Mouse (Mus musculus) heart, embryonic 16.5 days (tissue): ENCODE data around the gene Kcnq5. TPM values are rescaled to one million over a fixed set of nuclear protein-coding genes. Genes with fewer than 3 reads are reported as not detected.

Experiments used
- ATAC-seq: fragments of 200-750 bp; cut with Nextera tagmentation; replicated peaks from 2 replicates; pipeline ENCODE4 v1.8.0; 2017; ENCODE audit warnings: moderate number of reproducible peaks; ENCODE audit not compliant: insufficient read depth, low FRiP score; ENCODE audit errors: extremely low read depth
- H3K27ac ChIP-seq: fragments of 300-500 bp; sonication (generic); 2 replicates; pipeline ENCODE4 v1.5.1; 2014; ENCODE audit warnings: mild to moderate bottlenecking, low read length, control low read depth, moderate library complexity
- H3K27me3 ChIP-seq: fragments of 300-500 bp; sonication (generic); 2 replicates; pipeline ENCODE4 v1.6.1; 2014; ENCODE audit warnings: low read length, mixed read lengths; ENCODE audit not compliant: control insufficient read depth, insufficient read depth
- H3K36me3 ChIP-seq: fragments of 300-500 bp; sonication (generic); 2 replicates; pipeline ENCODE4 v1.6.1; 2014; ENCODE audit not compliant: control insufficient read depth, insufficient read depth
- H3K4me1 ChIP-seq: fragments of 300-500 bp; sonication (generic); 2 replicates; pipeline ENCODE4 v1.6.1; 2014; ENCODE audit warnings: low read length, mixed read lengths; ENCODE audit not compliant: control insufficient read depth, insufficient read depth
- H3K4me2 ChIP-seq: fragments of 300-500 bp; sonication (generic); 2 replicates; pipeline ENCODE4 v1.6.1; 2014; ENCODE audit warnings: low read depth, mild to moderate bottlenecking, control low read depth, low read length
- H3K4me3 ChIP-seq: fragments of 300-500 bp; sonication (generic); 2 replicates; pipeline ENCODE4 v1.5.1; 2014; ENCODE audit warnings: mild to moderate bottlenecking, control low read depth, low read length
- H3K9ac ChIP-seq: fragments of 300-500 bp; sonication (generic); 2 replicates; pipeline ENCODE4 v1.6.1; 2014; ENCODE audit warnings: low read length, control low read depth
- H3K9me3 ChIP-seq: fragments of 300-500 bp; sonication (generic); replicated peaks from 2 replicates; pipeline ENCODE4 v1.6.1; 2016; ENCODE audit warnings: low read length; ENCODE audit not compliant: control insufficient read depth
- WGBS: fragments of 180-500 bp; shearing (Covaris S2); extraction: QIAGEN DNeasy Blood & Tissue Kit; methylation state at CpG from one replicate; pipeline ENCODE4 v1.1.7; 2014; 5-methylcytosine and 5-hydroxymethylcytosine counted together
- polyA plus RNA-seq: library from polyadenylated mRNA; unstranded; fragments of >200 nt; fragmentation: Nextera tagmentation; extraction: Ambion mirVana; gene quantifications from 2 replicates; pipeline ENCODE4 v1.2.1, GENCODE M21; 2015

Gene Kcnq5
- polyA plus RNA-seq, 1 experiment from 2014 or later: 2.6 TPM

GRCm38 (mm10) chr1:21721246-21721645 lies 240.5 kb downstream of the Kcnq5 start:
- no peaks in the 10 kb centered on the region for H3K27me3 ChIP-seq
- no peak overlapping the region for H3K9ac ChIP-seq
- no peak for ATAC-seq
- no peak overlapping the region for H3K27ac ChIP-seq
- no peak overlapping the region for H3K4me3 ChIP-seq
- no peaks in the 10 kb centered on the region for H3K4me1 ChIP-seq
- H3K4me2 ChIP-seq: no peak overlapping the region
- no peaks in the 10 kb centered on the region for H3K9me3 ChIP-seq
- no peaks in the 10 kb centered on the region for H3K36me3 ChIP-seq

DNA sequence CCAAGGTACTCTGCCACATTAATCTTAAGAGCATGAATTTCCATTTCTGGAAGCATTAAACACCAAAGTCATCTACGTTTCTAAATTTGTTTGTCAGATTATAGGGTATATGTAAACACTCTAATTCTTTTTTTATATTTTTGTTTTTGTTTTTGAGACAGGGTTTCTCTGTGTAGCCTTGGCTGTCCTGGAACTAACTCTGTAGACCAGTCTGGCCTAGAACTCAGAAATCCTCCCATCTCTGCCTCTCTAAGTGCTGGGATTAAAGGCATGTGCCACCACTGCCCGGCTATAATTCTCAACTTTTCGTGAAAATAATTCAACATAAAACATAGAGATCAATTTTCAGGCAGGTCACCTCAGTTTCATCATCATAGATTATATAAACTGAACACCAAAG lies 246.9 kb downstream of the Kcnq5 start:
- WGBS: 79% methylated on average over 3 of the region's 3 CpGs
- Histone ChIP-seq H3K4me2 (no peak overlapping the region), H3K27ac (no peak overlapping the region), H3K4me1 (peaks cover 2% of the 10 kb centered on the region; the same call in 1 of the 2 replicates), H3K4me3 (no peak overlapping the region), H3K9me3 (no peaks in the 10 kb centered on the region), H3K27me3 (no peaks in the 10 kb centered on the region), H3K36me3 (no peaks in the 10 kb centered on the region), H3K9ac (no peak overlapping the region)
- no peak for ATAC-seq

GRCm38 (mm10) chr1:21712711-21713110 lies 249.0 kb downstream of the Kcnq5 start:
- WGBS: 47% methylated on average over 2 of the region's 2 CpGs
- Histone ChIP-seq H3K9me3 (no peaks in the 10 kb centered on the region), H3K4me2 (no peak overlapping the region), H3K36me3 (no peaks in the 10 kb centered on the region), H3K4me1 (peaks cover 2% of the 10 kb centered on the region; the same call in 1 of the 2 replicates), H3K9ac (no peak overlapping the region), H3K4me3 (no peak overlapping the region), H3K27ac (no peak overlapping the region), H3K27me3 (no peaks in the 10 kb centered on the region)
- no peak for ATAC-seq

DNA sequence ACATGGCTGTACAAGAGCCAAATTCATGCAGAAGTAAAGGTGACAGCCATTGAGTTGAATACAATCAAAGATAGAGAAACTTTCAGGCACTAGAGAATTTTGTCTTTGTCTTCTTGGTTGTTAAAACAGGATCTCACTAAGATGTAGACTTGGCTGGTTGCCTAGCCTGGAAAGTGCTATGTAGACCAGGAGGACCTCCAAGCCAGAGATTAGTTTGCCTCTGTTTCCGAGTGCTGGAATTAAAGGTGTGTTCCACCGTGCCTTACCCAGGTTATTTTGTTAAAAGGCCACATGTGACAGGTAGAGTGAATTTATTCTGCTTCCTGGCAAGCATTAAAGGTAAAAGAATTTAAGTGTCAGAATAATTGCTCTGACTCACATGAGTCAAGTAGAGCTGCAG lies 271.3 kb downstream of the Kcnq5 start:
- no peaks in the 10 kb centered on the region for H3K27me3 ChIP-seq
- no peaks in the 10 kb centered on the region for H3K36me3 ChIP-seq
- H3K4me3 ChIP-seq: no peak overlapping the region
- WGBS: 21% methylated on average over 2 of the region's 2 CpGs
- ATAC-seq: no peak
- H3K9ac ChIP-seq: no peak overlapping the region
- H3K9me3 ChIP-seq: no peaks in the 10 kb centered on the region
- H3K27ac ChIP-seq: no peak overlapping the region
- peaks cover 8% of the 10 kb centered on the region for H3K4me1 ChIP-seq
- no peak overlapping the region for H3K4me2 ChIP-seq

DNA sequence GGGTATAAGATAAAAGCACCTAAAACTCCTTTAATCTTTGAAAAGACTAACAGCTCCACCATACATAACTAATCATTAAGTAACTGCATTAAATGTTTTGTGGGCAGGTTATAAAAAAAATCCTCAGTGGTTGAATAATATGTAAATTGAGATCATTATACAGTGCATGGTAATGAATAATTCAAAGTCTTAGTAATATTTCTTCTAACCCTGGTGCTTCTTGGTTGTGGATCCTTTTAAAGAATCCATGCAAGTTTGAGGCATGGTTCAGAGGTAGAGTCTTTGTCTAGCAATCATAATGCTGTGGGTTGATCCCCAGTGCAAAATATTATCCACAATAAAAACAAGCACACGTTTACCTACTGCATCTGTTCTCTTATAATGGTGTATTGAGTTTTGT lies 272.8 kb downstream of the Kcnq5 start:
- H3K27me3 ChIP-seq: no peaks in the 10 kb centered on the region
- no peaks in the 10 kb centered on the region for H3K9me3 ChIP-seq
- no peak overlapping the region for H3K27ac ChIP-seq
- H3K36me3 ChIP-seq: no peaks in the 10 kb centered on the region
- peaks cover 4% of the 10 kb centered on the region; the same call in 1 of the 2 replicates for H3K4me1 ChIP-seq
- H3K9ac ChIP-seq: no peak overlapping the region
- no peak overlapping the region for H3K4me3 ChIP-seq
- no peak for ATAC-seq
- 59% methylated on average over 1 of the region's 1 CpGs for whole genome bisulfite sequencing
- H3K4me2 ChIP-seq: no peak overlapping the region

DNA sequence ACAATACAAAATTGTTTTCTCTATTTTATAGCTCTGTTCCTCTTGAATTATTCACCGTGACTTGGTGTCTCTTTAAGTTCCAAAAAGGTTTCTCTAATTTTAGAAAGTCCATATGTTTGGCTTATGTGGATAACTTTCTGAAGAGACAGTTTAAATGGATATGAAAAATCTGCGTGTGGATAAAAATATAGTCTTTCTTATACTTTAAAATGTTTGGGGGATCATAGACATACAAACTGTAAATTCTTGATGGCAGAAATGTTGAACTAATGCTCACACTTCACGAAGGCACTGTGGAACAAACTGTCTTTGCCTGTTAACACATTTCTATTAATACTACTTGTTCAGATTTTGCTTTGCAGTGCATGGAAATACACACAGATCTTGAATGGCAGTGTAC lies 277.3 kb downstream of the Kcnq5 start:
- no peak overlapping the region for H3K4me3 ChIP-seq
- H3K4me2 ChIP-seq: no peak overlapping the region
- no peak overlapping the region for H3K9ac ChIP-seq
- no peak overlapping the region for H3K27ac ChIP-seq
- WGBS: 74% methylated on average over 3 of the region's 3 CpGs
- no peaks in the 10 kb centered on the region for H3K4me1 ChIP-seq
- no peaks in the 10 kb centered on the region for H3K27me3 ChIP-seq
- H3K9me3 ChIP-seq: no peaks in the 10 kb centered on the region
- no peaks in the 10 kb centered on the region for H3K36me3 ChIP-seq
- ATAC-seq: no peak

DNA sequence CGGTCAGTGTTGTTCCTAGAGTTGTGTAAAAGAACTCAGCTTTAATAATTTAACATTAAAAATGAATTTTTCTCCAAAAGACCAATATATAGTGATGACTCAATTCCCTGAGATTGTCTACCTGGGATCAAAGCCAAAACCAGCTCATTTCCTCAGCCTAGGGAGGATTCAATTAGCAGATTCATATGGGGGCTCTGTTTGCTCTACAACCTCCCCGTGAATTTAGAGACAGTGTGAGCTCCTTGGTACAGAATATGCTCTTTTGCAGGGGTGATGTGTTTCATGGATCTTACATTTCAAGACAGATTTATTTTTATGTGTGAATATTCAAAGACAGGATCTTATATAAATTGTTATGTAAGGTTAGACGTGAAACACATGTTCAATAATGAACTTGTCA lies 284.9 kb downstream of the Kcnq5 start:
- Histone ChIP-seq H3K27ac (no peak overlapping the region), H3K4me1 (no peaks in the 10 kb centered on the region), H3K27me3 (no peaks in the 10 kb centered on the region), H3K4me3 (no peak overlapping the region), H3K9ac (no peak overlapping the region), H3K36me3 (no peaks in the 10 kb centered on the region), H3K4me2 (no peak overlapping the region), H3K9me3 (0 out of 2 replicates have a peak, but pooled peaks cover 2% of the 10 kb centered on the region)
- ATAC-seq: no peak
- 71% methylated on average over 3 of the region's 3 CpGs for WGBS

- Histone ChIP-seq H3K4me1 (no peaks in the 10 kb centered on the region), H3K4me2 (no peak overlapping the region), H3K27me3 (no peaks in the 10 kb centered on the region), H3K27ac (no peak overlapping the region), H3K9ac (no peak overlapping the region), H3K4me3 (no peak overlapping the region), H3K36me3 (no peaks in the 10 kb centered on the region), H3K9me3 (no peaks in the 10 kb centered on the region)
- no peak for ATAC-seq
- 88% methylated on average over 3 of the region's 3 CpGs for WGBS
Measured at GRCm38 (mm10) chr1:21660840-21661239, 300.9 kb downstream of the Kcnq5 start.

GRCm38 (mm10) chr1:21650820-21651219 lies 310.9 kb downstream of the Kcnq5 start:
- Histone ChIP-seq H3K4me3 (no peak overlapping the region), H3K27me3 (no peaks in the 10 kb centered on the region), H3K4me1 (no peaks in the 10 kb centered on the region), H3K9me3 (no peaks in the 10 kb centered on the region), H3K4me2 (no peak overlapping the region), H3K27ac (no peak overlapping the region), H3K9ac (no peak overlapping the region), H3K36me3 (no peaks in the 10 kb centered on the region)
- ATAC-seq: no peak
- 72% methylated on average over 4 of the region's 4 CpGs for WGBS

- WGBS: 39% methylated on average over 2 of the region's 2 CpGs
- no peaks in the 10 kb centered on the region for H3K9me3 ChIP-seq
- no peak overlapping the region for H3K27ac ChIP-seq
- H3K4me3 ChIP-seq: no peak overlapping the region
- ATAC-seq: no peak
- no peak overlapping the region for H3K9ac ChIP-seq
- H3K27me3 ChIP-seq: no peaks in the 10 kb centered on the region
- H3K36me3 ChIP-seq: no peaks in the 10 kb centered on the region
- H3K4me2 ChIP-seq: no peak overlapping the region
- H3K4me1 ChIP-seq: 0 out of 2 replicates have a peak, but pooled peaks cover 2% of the 10 kb centered on the region
Measured at GRCm38 (mm10) chr1:21635406-21635805, 326.3 kb downstream of the Kcnq5 start.
